Mouse (Mus musculus): Measurements from ENCODE around the gene A430078G23Rik. TPM values are rescaled to one million over a fixed set of nuclear protein-coding genes. Genes with fewer than 3 reads are reported as not detected.

The A430078G23Rik gene
- polyA plus RNA-seq, 1 experiment from 2014 or later, result not detected

- Histone ChIP-seq H3K4me3 (no peak overlapping the region), H3K27ac (ENCODE audit: poor library complexity, severe bottlenecking) (no peak overlapping the region), H3K9me3 (replicated peaks) (no peaks in the 10 kb centered on the region), H3K9ac (no peak overlapping the region), H3K4me1 (replicated peaks) (peaks cover 13% of the 10 kb centered on the region), H3K27me3 (replicated peaks) (no peaks in the 10 kb centered on the region), H3K4me2 (no peak overlapping the region), H3K36me3 (peaks cover 21% of the 10 kb centered on the region)
- 84% methylated on average over 3 of the region's 3 CpGs for WGBS
- ATAC-seq (ENCODE audit: insufficient number of reproducible peaks, low FRiP score), result no peak
Observed at GRCm38 (mm10) chr8:3426211-3426610, 73.0 kb downstream of the A430078G23Rik start.

DNA sequence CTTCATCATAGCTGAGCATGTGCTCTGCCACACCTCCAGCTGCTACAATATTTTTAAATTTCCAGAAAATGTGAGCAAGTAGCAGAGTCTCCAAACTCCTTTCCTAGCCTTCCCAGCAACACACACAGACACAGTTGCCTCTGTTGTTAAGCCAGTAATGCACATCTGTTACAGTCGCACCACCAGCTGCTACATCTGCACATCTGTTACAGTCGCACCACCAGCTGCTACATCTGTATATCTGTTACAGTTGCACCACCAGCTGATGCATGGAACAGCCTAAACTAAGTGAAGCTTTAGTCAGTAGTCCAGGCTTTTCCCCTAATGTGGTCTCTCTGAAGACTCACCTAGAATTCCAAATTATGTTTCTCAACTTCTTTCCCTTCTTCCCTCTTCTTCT is 75.2 kb downstream of the A430078G23Rik start:
- no peak for ATAC-seq (ENCODE audit: insufficient number of reproducible peaks, low FRiP score)

GRCm38 (mm10) chr8:3429966-3430365 is 76.8 kb downstream of the A430078G23Rik start:
- Histone ChIP-seq H3K36me3 (peaks cover 56% of the 10 kb centered on the region), H3K27me3 (replicated peaks) (no peaks in the 10 kb centered on the region), H3K9ac (no peak overlapping the region), H3K27ac (ENCODE audit: poor library complexity, severe bottlenecking) (no peak overlapping the region), H3K4me3 (no peak overlapping the region), H3K4me2 (no peak overlapping the region), H3K9me3 (replicated peaks) (no peaks in the 10 kb centered on the region), H3K4me1 (replicated peaks) (peaks cover 4% of the 10 kb centered on the region; the same call in 1 of the 2 replicates)
- ATAC-seq (ENCODE audit: insufficient number of reproducible peaks, low FRiP score), result no peak
- WGBS, result 76% methylated on average over 2 of the region's 2 CpGs

More for the DNA sequence above, 75.2 kb downstream of the A430078G23Rik start:
- Histone ChIP-seq H3K4me1 (replicated peaks) (peaks cover 4% of the 10 kb centered on the region; the same call in 1 of the 2 replicates), H3K4me2 (no peak overlapping the region), H3K27me3 (replicated peaks) (no peaks in the 10 kb centered on the region), H3K4me3 (no peak overlapping the region), H3K9me3 (replicated peaks) (no peaks in the 10 kb centered on the region), H3K36me3 (peaks cover 42% of the 10 kb centered on the region), H3K27ac (ENCODE audit: poor library complexity, severe bottlenecking) (no peak overlapping the region), H3K9ac (no peak overlapping the region)
- WGBS, result 86% methylated on average over 2 of the region's 2 CpGs

GRCm38 (mm10) chr8:3431113-3431512 is 77.9 kb downstream of the A430078G23Rik start:
- Histone ChIP-seq H3K4me1 (replicated peaks) (peaks cover 4% of the 10 kb centered on the region; the same call in 1 of the 2 replicates), H3K27me3 (replicated peaks) (no peaks in the 10 kb centered on the region), H3K9ac (no peak overlapping the region), H3K4me2 (no peak overlapping the region), H3K9me3 (replicated peaks) (no peaks in the 10 kb centered on the region), H3K27ac (ENCODE audit: poor library complexity, severe bottlenecking) (no peak overlapping the region), H3K4me3 (no peak overlapping the region), H3K36me3 (peaks cover 67% of the 10 kb centered on the region)
- ATAC-seq (ENCODE audit: insufficient number of reproducible peaks, low FRiP score), result no peak
- whole genome bisulfite sequencing, result 63% methylated on average over 3 of the region's 3 CpGs

DNA sequence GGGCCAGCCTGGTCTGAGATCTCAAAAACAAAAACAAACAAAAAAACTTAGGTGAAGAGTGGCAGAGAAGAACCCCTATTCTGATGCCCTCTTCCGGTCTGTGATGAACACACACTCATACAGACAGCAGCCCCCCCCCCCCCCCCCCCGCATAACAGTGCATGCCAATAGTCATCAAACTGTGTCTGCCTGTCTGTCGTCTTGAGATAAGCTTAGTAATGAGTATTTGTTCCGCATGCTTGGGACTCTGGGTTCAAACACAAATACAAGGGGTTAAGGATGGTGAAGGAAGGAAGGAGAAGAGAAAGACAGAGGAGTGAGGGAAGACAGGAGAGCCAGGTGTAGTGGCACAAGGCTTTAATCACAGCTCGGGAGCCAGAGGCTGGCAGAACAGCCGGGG is 83.3 kb downstream of the A430078G23Rik start:
- no peak overlapping the region for H3K27ac ChIP-seq (ENCODE audit: poor library complexity, severe bottlenecking)
- H3K27me3 ChIP-seq (replicated peaks), result no peaks in the 10 kb centered on the region
- H3K9ac ChIP-seq, result no peak overlapping the region
- H3K9me3 ChIP-seq (replicated peaks), result no peaks in the 10 kb centered on the region
- H3K4me1 ChIP-seq (replicated peaks), result no peaks in the 10 kb centered on the region
- H3K4me2 ChIP-seq, result no peak overlapping the region
- ATAC-seq (ENCODE audit: insufficient number of reproducible peaks, low FRiP score), result no peak
- H3K36me3 ChIP-seq, result peaks cover 96% of the 10 kb centered on the region
- H3K4me3 ChIP-seq, result no peak overlapping the region
- WGBS, result 78% methylated on average over 6 of the region's 6 CpGs

DNA sequence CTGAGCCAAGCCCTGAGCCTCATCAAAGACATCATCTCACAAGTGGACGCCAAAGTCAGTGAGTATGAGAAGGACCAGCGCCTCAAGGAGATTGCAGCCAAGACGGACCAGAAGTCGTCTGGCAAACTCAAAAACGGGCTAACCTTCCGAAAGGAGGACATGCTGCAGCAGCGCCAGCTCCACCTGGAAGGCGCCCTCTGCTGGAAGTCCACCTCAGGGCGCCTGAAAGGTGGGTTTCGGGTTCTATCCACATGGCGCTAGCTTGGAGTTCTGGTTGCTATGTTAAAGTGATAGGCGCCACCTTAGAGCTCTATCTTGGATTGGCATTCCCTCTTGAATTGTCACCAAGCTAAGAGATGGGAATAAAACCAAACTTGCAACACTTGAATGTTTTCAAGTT is 86.3 kb downstream of the A430078G23Rik start:
- H3K4me2 ChIP-seq, result no peak overlapping the region
- no peaks in the 10 kb centered on the region for H3K27me3 ChIP-seq (replicated peaks)
- peaks cover 85% of the 10 kb centered on the region for H3K36me3 ChIP-seq
- no peak overlapping the region for H3K4me3 ChIP-seq
- H3K4me1 ChIP-seq (replicated peaks), result no peaks in the 10 kb centered on the region
- no peaks in the 10 kb centered on the region for H3K9me3 ChIP-seq (replicated peaks)
- WGBS, result 70% methylated on average over 12 of the region's 12 CpGs
- no peak overlapping the region for H3K9ac ChIP-seq
- no peak for ATAC-seq (ENCODE audit: insufficient number of reproducible peaks, low FRiP score)
- H3K27ac ChIP-seq (ENCODE audit: poor library complexity, severe bottlenecking), result no peak overlapping the region

Other genes starting within 250 kb of the A430078G23Rik start
- gene Insr, start 73.8 kb upstream of the A430078G23Rik start, polyA plus RNA-seq (2016; fragmentation: Nextera tagmentation; extraction: Ambion mirVana), result 48.6 and 48.8 TPM in 2 replicates
- gene Arhgef18, start 39.6 kb downstream of the A430078G23Rik start, polyA plus RNA-seq (2016; fragmentation: Nextera tagmentation; extraction: Ambion mirVana), result 7.1 and 8.2 TPM in 2 replicates
- gene Pex11g, start 114.3 kb downstream of the A430078G23Rik start, polyA plus RNA-seq (2016; fragmentation: Nextera tagmentation; extraction: Ambion mirVana), result 4.9 and 5.1 TPM in 2 replicates
- gene Tex45, start 117.4 kb downstream of the A430078G23Rik start, polyA plus RNA-seq (2016; fragmentation: Nextera tagmentation; extraction: Ambion mirVana), result not detected in 2 replicates
- gene Zfp358, start 139.7 kb downstream of the A430078G23Rik start, polyA plus RNA-seq (2016; fragmentation: Nextera tagmentation; extraction: Ambion mirVana), result 34.2 and 36.2 TPM in 2 replicates
- gene Mcoln1, start 147.0 kb downstream of the A430078G23Rik start, polyA plus RNA-seq (2016; fragmentation: Nextera tagmentation; extraction: Ambion mirVana), result 52.7 and 53.5 TPM in 2 replicates
- 21.7 and 23.4 TPM in 2 replicates for gene Pnpla6, start 162.0 kb downstream of the A430078G23Rik start, polyA plus RNA-seq (2016; fragmentation: Nextera tagmentation; extraction: Ambion mirVana)
- gene C330021F23Rik, start 214.6 kb downstream of the A430078G23Rik start, polyA plus RNA-seq (2016; fragmentation: Nextera tagmentation; extraction: Ambion mirVana), result 4.7 and 5.2 TPM in 2 replicates
- gene Camsap3, start 233.9 kb downstream of the A430078G23Rik start, polyA plus RNA-seq (2016; fragmentation: Nextera tagmentation; extraction: Ambion mirVana), result 1.4 and 2.4 TPM in 2 replicates